Mouse (Mus musculus) liver, adult 2 months (tissue): ENCODE data around the gene Vwa5b1.

ENCODE experiments used
- CTCF ChIP-seq: fragments of 200-500 bp; IDR thresholded peaks from 2 replicates; pipeline ENCODE4 v1.5.1; 2011; ENCODE audit warnings: low read depth, low read length, control low read depth
- POLR2A ChIP-seq: fragments of 200-500 bp; IDR thresholded peaks from 2 replicates; pipeline ENCODE4 v1.6.1; 2011; ENCODE audit warnings: low read length, control low read depth; ENCODE audit not compliant: insufficient read depth; ENCODE audit errors: extremely low read depth

GRCm38 (mm10) chr4:138547041-138547440, 88.6 kb downstream of the Vwa5b1 start:
- TF ChIP-seq CTCF (peak; percentile 35; the same call in 1 of the 2 replicates), POLR2A (no peak)
